Mouse (Mus musculus) heart, embryonic 14.5 days (tissue): Measurements from ENCODE around the gene Gch1. TPM values are rescaled to one million over a fixed set of nuclear protein-coding genes. Genes with fewer than 3 reads are reported as not detected.

Experiments used
- ATAC-seq: fragments of 200-750 bp; cut with Nextera tagmentation; 2 replicates; pipeline ENCODE4 v1.8.0; 2017; ENCODE audit warnings: low read depth, moderate TSS enrichment; ENCODE audit not compliant: insufficient number of reproducible peaks, insufficient read depth, low FRiP score
- H3K27ac ChIP-seq, 2 experiments: fragments of 200-500 bp in 1 of 2; fragments of 300-500 bp in 1 of 2; sonication (generic) in 1 of 2; replicated peaks in 1 of 2; 2 replicates each; pipeline ENCODE4 v1.5.1; 2012 to 2014; ENCODE audit warnings: low read depth in 2 of 2, low read length in 2 of 2, control low read depth in 1 of 2, mild to moderate bottlenecking in 1 of 2, mixed read lengths in 1 of 2; ENCODE audit not compliant: control insufficient read depth in 1 of 2, insufficient read depth in 1 of 2
- H3K27me3 ChIP-seq: fragments of 300-500 bp; sonication (generic); 2 replicates; pipeline ENCODE4 v1.6.1; 2014; ENCODE audit warnings: mild to moderate bottlenecking, low read length, control low read depth; ENCODE audit not compliant: control insufficient read depth, insufficient read depth
- H3K36me3 ChIP-seq: fragments of 300-500 bp; sonication (generic); 2 replicates; pipeline ENCODE4 v1.6.1; 2014; ENCODE audit warnings: mild to moderate bottlenecking, control low read depth, low read length, mixed read lengths; ENCODE audit not compliant: control insufficient read depth, insufficient read depth
- H3K4me1 ChIP-seq, 2 experiments: fragments of 200-500 bp in 1 of 2; fragments of 300-500 bp in 1 of 2; sonication (generic) in 1 of 2; 2 replicates each; pipeline ENCODE4 v1.6.1; 2012 to 2014; ENCODE audit warnings: low read length in 2 of 2, control low read depth in 1 of 2, mixed read lengths in 1 of 2; ENCODE audit not compliant: control insufficient read depth in 2 of 2, insufficient read depth in 2 of 2
- H3K4me2 ChIP-seq: fragments of 300-500 bp; sonication (generic); 2 replicates; pipeline ENCODE4 v1.6.1; 2014; ENCODE audit warnings: mild to moderate bottlenecking, low read length
- H3K4me3 ChIP-seq, 2 experiments: fragments of 200-500 bp in 1 of 2; fragments of 300-500 bp in 1 of 2; sonication (generic) in 1 of 2; 2 replicates each; pipeline ENCODE4 v1.5.1; 2012 to 2014; ENCODE audit warnings: low read length in 2 of 2, mild to moderate bottlenecking in 2 of 2, control low read depth in 1 of 2, low read depth in 1 of 2, moderate library complexity in 1 of 2; ENCODE audit not compliant: control insufficient read depth in 1 of 2, insufficient read depth in 1 of 2
- H3K9ac ChIP-seq: fragments of 300-500 bp; sonication (generic); 2 replicates; pipeline ENCODE4 v1.6.1; 2014; ENCODE audit warnings: mild to moderate bottlenecking, low read length
- H3K9me3 ChIP-seq: fragments of 300-500 bp; sonication (generic); 2 replicates; pipeline ENCODE4 v1.6.1; 2016; ENCODE audit warnings: low read length, control low read depth; ENCODE audit not compliant: control insufficient read depth
- whole genome bisulfite sequencing: fragments of 180-500 bp; shearing (Covaris S2); extraction: QIAGEN DNeasy Blood & Tissue Kit; methylation state at CpG from one replicate; pipeline ENCODE4 v1.1.7; 2014; 5-methylcytosine and 5-hydroxymethylcytosine counted together
- polyA plus RNA-seq: library from polyadenylated mRNA; unstranded; fragments of >200 nt; fragmentation: Nextera tagmentation; extraction: Ambion mirVana; gene quantifications from 2 replicates; pipeline ENCODE4 v1.2.1, GENCODE M21; 2014

Gene Gch1
- polyA plus RNA-seq, 1 experiment from 2014 or later = 6.6 TPM

GRCm38 (mm10) chr14:47216541-47216940 is 27.3 kb upstream of the Gch1 start:
- Histone ChIP-seq H3K4me1 (no peaks in the 10 kb centered on the region), H3K9ac (no peak overlapping the region), H3K4me3 (no peak overlapping the region), H3K9me3 (no peaks in the 10 kb centered on the region), H3K27me3 (no peaks in the 10 kb centered on the region), H3K4me2 (no peak overlapping the region), H3K27ac (no peak overlapping the region), H3K36me3 (no peaks in the 10 kb centered on the region)
- no peak for ATAC-seq
- WGBS = 80% methylated on average over 2 of the region's 2 CpGs

- Histone ChIP-seq H3K9ac (no peak overlapping the region), H3K27ac (no peak overlapping the region), H3K4me3 (no peak overlapping the region), H3K9me3 (no peaks in the 10 kb centered on the region), H3K4me1 (no peaks in the 10 kb centered on the region), H3K27me3 (no peaks in the 10 kb centered on the region), H3K4me2 (no peak overlapping the region), H3K36me3 (no peaks in the 10 kb centered on the region)
- ATAC-seq = no peak
- 74% methylated on average over 5 of the region's 5 CpGs for WGBS
These were observed 25.2 kb upstream of the Gch1 start for GRCm38 (mm10) chr14:47214367-47214766.

GRCm38 (mm10) chr14:47213305-47213704 is 24.1 kb upstream of the Gch1 start:
- Histone ChIP-seq H3K27ac (no peak overlapping the region), H3K36me3 (no peaks in the 10 kb centered on the region), H3K9ac (no peak overlapping the region), H3K27me3 (no peaks in the 10 kb centered on the region), H3K9me3 (no peaks in the 10 kb centered on the region), H3K4me1 (no peaks in the 10 kb centered on the region), H3K4me2 (no peak overlapping the region), H3K4me3 (no peak overlapping the region)
- WGBS = 78% methylated on average over 4 of the region's 4 CpGs
- ATAC-seq = no peak

- H3K4me1 ChIP-seq = no peaks in the 10 kb centered on the region
- no peak overlapping the region for H3K4me3 ChIP-seq
- no peak for ATAC-seq
- H3K27ac ChIP-seq = no peak overlapping the region
- whole genome bisulfite sequencing = 84% methylated on average over 4 of the region's 4 CpGs
- no peak overlapping the region for H3K4me2 ChIP-seq
- H3K9ac ChIP-seq = no peak overlapping the region
- no peaks in the 10 kb centered on the region for H3K9me3 ChIP-seq
- no peaks in the 10 kb centered on the region for H3K36me3 ChIP-seq
- H3K27me3 ChIP-seq = no peaks in the 10 kb centered on the region
These were observed 20.5 kb upstream of the Gch1 start for GRCm38 (mm10) chr14:47209669-47210164.

GRCm38 (mm10) chr14:47208564-47209493 is 19.6 kb upstream of the Gch1 start:
- ATAC-seq = no peak
- no peaks in the 10 kb centered on the region for H3K36me3 ChIP-seq
- H3K9ac ChIP-seq = no peak overlapping the region
- no peaks in the 10 kb centered on the region for H3K9me3 ChIP-seq
- H3K27ac ChIP-seq = no peak overlapping the region
- H3K27me3 ChIP-seq = no peaks in the 10 kb centered on the region
- no peaks in the 10 kb centered on the region for H3K4me1 ChIP-seq
- no peak overlapping the region for H3K4me3 ChIP-seq
- WGBS = 89% methylated on average over 12 of the region's 12 CpGs
- no peak overlapping the region for H3K4me2 ChIP-seq

GRCm38 (mm10) chr14:47206601-47207000 is 17.4 kb upstream of the Gch1 start:
- Histone ChIP-seq H3K9ac (no peak overlapping the region), H3K27ac (no peak overlapping the region), H3K27me3 (no peaks in the 10 kb centered on the region), H3K4me1 (no peaks in the 10 kb centered on the region), H3K4me2 (no peak overlapping the region), H3K9me3 (no peaks in the 10 kb centered on the region), H3K36me3 (no peaks in the 10 kb centered on the region), H3K4me3 (no peak overlapping the region)
- no peak for ATAC-seq
- 76% methylated on average over 3 of the region's 3 CpGs for WGBS

GRCm38 (mm10) chr14:47205270-47205972 is 16.2 kb upstream of the Gch1 start:
- WGBS = 87% methylated on average over 5 of the region's 5 CpGs
- ATAC-seq = no peak
- Histone ChIP-seq H3K27ac (no peak overlapping the region), H3K4me3 (no peak overlapping the region), H3K27me3 (no peaks in the 10 kb centered on the region), H3K9ac (no peak overlapping the region), H3K4me1 (no peaks in the 10 kb centered on the region), H3K36me3 (no peaks in the 10 kb centered on the region), H3K4me2 (no peak overlapping the region), H3K9me3 (no peaks in the 10 kb centered on the region)
